Mouse (Mus musculus) kidney, embryonic 14.5 days (tissue): Measurements from ENCODE around the gene Ndufa13. TPM values are rescaled to one million over a fixed set of nuclear protein-coding genes. Genes with fewer than 3 reads are reported as not detected.

Experiments used
- ATAC-seq: fragments of 200-750 bp; cut with Nextera tagmentation; 2 replicates; pipeline ENCODE4 v1.8.0; 2017; ENCODE audit warnings: moderate number of reproducible peaks, mild to moderate bottlenecking, moderate TSS enrichment, moderate library complexity; ENCODE audit not compliant: low FRiP score, low TSS enrichment
- H3K27ac ChIP-seq: fragments of 300-500 bp; sonication (generic); 2 replicates; pipeline ENCODE4 v1.5.1; 2014; ENCODE audit warnings: low read depth, mild to moderate bottlenecking, low read length, moderate library complexity, mixed read lengths
- H3K27me3 ChIP-seq: fragments of 300-500 bp; sonication (generic); 2 replicates; pipeline ENCODE4 v1.6.1; 2014; ENCODE audit warnings: mild to moderate bottlenecking, low read length; ENCODE audit not compliant: control insufficient read depth, insufficient read depth
- H3K36me3 ChIP-seq: fragments of 300-500 bp; sonication (generic); 2 replicates; pipeline ENCODE4 v1.6.1; 2014; ENCODE audit warnings: low read length, mixed read lengths; ENCODE audit not compliant: control insufficient read depth, insufficient read depth
- H3K4me1 ChIP-seq: fragments of 300-500 bp; sonication (generic); 2 replicates; pipeline ENCODE4 v1.6.1; 2014; ENCODE audit warnings: low read length, mixed read lengths; ENCODE audit not compliant: control insufficient read depth, insufficient read depth
- H3K4me2 ChIP-seq: fragments of 300-500 bp; sonication (generic); replicated peaks from 2 replicates; pipeline ENCODE4 v1.6.1; 2014; ENCODE audit warnings: low read depth, mild to moderate bottlenecking, low read length
- H3K4me3 ChIP-seq: fragments of 300-500 bp; sonication (generic); 2 replicates; pipeline ENCODE4 v1.5.1; 2014; ENCODE audit warnings: mild to moderate bottlenecking, low read length
- H3K9ac ChIP-seq: fragments of 300-500 bp; sonication (generic); 2 replicates; pipeline ENCODE4 v1.6.1; 2014; ENCODE audit warnings: low read depth, mild to moderate bottlenecking, low read length, moderate library complexity
- H3K9me3 ChIP-seq: fragments of 300-500 bp; sonication (generic); 2 replicates; pipeline ENCODE4 v1.6.1; 2016; ENCODE audit warnings: low read length; ENCODE audit not compliant: control insufficient read depth
- WGBS: fragments of 180-500 bp; shearing (Covaris S2); extraction: QIAGEN DNeasy Blood & Tissue Kit; methylation state at CpG from one replicate; pipeline ENCODE4 v1.1.7; 2014; 5-methylcytosine and 5-hydroxymethylcytosine counted together
- polyA plus RNA-seq: library from polyadenylated mRNA; unstranded; fragments of >200 nt; fragmentation: Nextera tagmentation; extraction: Ambion mirVana; gene quantifications from 2 replicates; pipeline ENCODE4 v1.2.1, GENCODE M21; 2014

The Ndufa13 gene
- polyA plus RNA-seq, 1 experiment from 2014 or later = 192 TPM

DNA sequence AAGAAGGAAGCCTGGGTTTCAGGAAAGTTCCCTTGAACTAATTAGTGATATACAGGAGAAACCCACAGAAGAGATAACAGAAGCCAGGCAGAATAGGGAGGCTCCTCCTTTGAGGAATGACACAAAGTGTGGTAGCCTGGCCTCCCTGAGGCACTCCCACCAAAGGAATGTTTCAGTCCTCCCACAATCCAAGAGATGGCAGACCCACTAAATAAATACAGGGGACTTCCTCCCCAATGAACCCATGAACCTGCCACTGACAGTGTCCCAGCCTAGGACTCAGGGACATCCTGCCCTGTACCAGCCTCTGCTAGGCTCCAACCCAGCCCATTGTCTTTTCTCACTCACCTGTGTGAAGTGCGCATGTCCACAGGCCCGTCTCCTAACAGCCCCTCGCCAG lies 33.1 kb upstream of the Ndufa13 start:
- Histone ChIP-seq H3K9ac (no peak overlapping the region), H3K4me3 (no peak overlapping the region), H3K9me3 (no peaks in the 10 kb centered on the region), H3K36me3 (peaks cover 26% of the 10 kb centered on the region; the same call in 1 of the 2 replicates), H3K4me2 (no peak overlapping the region), H3K4me1 (peaks cover 27% of the 10 kb centered on the region), H3K27me3 (no peaks in the 10 kb centered on the region), H3K27ac (no peak overlapping the region)
- ATAC-seq = no peak
- 86% methylated on average over 3 of the region's 3 CpGs for WGBS

DNA sequence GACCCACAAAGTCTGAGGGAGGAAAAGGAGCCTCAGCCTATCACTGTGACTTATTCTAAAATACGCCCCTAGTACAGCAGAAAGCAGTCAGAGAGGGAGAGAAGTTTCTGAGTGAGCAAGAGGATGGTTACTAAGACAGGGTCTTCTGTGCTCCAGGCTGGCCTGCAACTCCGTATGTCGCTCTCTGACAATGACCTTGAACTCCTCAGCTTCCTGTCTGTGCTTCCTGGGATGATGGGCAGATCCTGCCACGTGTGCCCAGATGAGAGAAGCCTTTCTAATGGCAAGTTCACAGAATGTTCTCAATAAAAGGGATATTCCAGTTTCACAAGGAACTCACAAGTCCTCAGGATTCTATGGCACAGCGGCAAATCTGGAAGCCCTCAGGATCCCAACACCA lies 32.2 kb upstream of the Ndufa13 start:
- Histone ChIP-seq H3K27ac (no peak overlapping the region), H3K9me3 (no peaks in the 10 kb centered on the region), H3K4me2 (no peak overlapping the region), H3K4me1 (peaks cover 19% of the 10 kb centered on the region), H3K9ac (no peak overlapping the region), H3K4me3 (no peak overlapping the region), H3K36me3 (peaks cover 26% of the 10 kb centered on the region; the same call in 1 of the 2 replicates), H3K27me3 (no peaks in the 10 kb centered on the region)
- 82% methylated on average over 5 of the region's 5 CpGs for WGBS
- no peak for ATAC-seq

DNA sequence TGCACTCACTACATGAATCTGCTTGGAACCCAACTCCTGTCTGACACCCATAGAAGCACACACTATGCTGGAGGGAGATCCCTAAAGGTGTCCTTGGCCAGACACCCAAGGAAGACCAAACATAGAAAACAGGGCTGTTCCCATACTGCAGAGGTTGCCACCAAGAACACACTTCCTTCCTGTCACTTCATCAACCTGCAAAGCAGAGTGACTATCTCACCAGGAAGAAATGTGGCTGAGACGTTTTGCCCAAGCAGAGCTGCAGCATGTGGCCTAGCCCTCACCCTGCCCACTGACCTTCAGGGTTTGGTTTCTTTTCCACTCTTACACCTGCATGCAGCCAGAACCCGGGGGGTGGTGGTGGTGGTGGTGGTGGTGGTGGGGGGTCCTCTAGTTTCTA lies 31.5 kb upstream of the Ndufa13 start:
- peaks cover 18% of the 10 kb centered on the region for H3K4me1 ChIP-seq
- H3K27ac ChIP-seq = no peak overlapping the region
- no peak for ATAC-seq
- H3K9ac ChIP-seq = no peak overlapping the region
- H3K4me2 ChIP-seq = no peak overlapping the region
- H3K9me3 ChIP-seq = no peaks in the 10 kb centered on the region
- peaks cover 26% of the 10 kb centered on the region; the same call in 1 of the 2 replicates for H3K36me3 ChIP-seq
- WGBS = 80% methylated on average over 2 of the region's 2 CpGs
- no peaks in the 10 kb centered on the region for H3K27me3 ChIP-seq
- no peak overlapping the region for H3K4me3 ChIP-seq

DNA sequence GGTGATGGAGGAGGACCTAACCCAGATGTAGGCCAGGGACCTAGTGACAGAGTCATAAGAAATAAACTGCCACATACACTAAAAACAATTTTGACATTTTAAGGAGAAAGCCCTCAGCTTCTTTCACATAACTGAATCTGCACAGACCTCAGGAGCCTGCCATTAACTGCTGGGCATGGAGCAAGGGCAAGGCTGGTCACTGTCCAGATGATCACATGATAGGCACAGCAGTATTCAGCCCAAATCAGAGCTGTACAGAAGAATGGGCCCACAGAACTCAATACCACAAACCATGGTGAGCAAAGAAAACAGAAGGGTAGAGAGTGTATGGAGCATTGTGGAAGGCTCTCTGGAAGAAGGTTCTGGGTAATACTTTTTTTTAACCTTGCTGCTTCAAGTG lies 24.5 kb upstream of the Ndufa13 start:
- peaks cover 10% of the 10 kb centered on the region; the same call in 1 of the 2 replicates for H3K36me3 ChIP-seq
- H3K4me3 ChIP-seq = no peak overlapping the region
- no peaks in the 10 kb centered on the region for H3K27me3 ChIP-seq
- no peak overlapping the region for H3K9ac ChIP-seq
- H3K4me1 ChIP-seq = no peaks in the 10 kb centered on the region
- no peak overlapping the region for H3K4me2 ChIP-seq
- no peak for ATAC-seq
- H3K27ac ChIP-seq = no peak overlapping the region
- H3K9me3 ChIP-seq = no peaks in the 10 kb centered on the region

DNA sequence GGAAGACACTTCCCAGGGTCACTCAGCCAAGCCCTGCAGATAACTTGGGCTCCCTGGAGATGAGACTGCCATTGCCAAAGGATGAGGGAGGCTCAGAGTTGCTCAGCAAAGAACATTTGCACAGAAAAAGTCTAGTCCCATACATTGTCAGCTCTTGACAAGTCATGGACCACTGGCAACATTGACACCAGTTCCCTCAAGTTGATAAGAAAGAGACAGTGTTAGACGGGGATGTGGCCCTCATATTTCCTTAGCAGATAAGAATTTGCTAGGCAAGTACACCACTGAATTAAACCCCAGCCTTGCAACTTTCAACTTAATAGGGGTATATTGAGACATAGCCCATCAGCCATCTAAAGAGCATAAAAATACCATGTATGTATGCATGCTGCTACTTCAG lies 21.6 kb upstream of the Ndufa13 start:
- no peak overlapping the region for H3K27ac ChIP-seq
- H3K36me3 ChIP-seq = peaks cover 10% of the 10 kb centered on the region; the same call in 1 of the 2 replicates
- no peak overlapping the region for H3K4me3 ChIP-seq
- H3K4me2 ChIP-seq = no peak overlapping the region
- WGBS = 82% methylated on average over 1 of the region's 1 CpGs
- peaks cover 12% of the 10 kb centered on the region; the same call in 1 of the 2 replicates for H3K4me1 ChIP-seq
- no peak overlapping the region for H3K9ac ChIP-seq
- no peaks in the 10 kb centered on the region for H3K27me3 ChIP-seq
- ATAC-seq = no peak
- no peaks in the 10 kb centered on the region for H3K9me3 ChIP-seq

DNA sequence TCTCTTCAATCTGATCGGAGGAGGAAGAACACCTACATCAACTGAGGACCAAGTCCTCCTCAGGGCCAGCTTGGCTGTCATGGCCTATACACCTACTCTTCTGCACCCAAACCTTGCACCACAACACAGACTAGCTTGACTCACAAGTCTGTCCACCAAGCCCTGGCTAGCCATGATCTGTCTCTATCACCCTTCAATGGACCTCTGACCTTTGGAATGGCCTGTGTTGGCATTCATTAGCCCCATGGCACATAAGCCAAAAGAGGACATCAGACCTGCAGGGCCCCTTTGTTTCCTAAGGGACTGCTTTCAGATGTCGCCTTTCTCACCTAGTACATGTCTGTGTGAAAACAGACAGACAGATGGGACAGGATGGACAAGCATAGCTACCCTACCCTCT lies 18.8 kb upstream of the Ndufa13 start:
- no peaks in the 10 kb centered on the region for H3K27me3 ChIP-seq
- H3K4me2 ChIP-seq = no peak overlapping the region
- H3K9ac ChIP-seq = 0 out of 2 replicates have a peak overlapping the region, but pooled peaks have one; percentile 4
- 86% methylated on average over 2 of the region's 2 CpGs for WGBS
- no peak overlapping the region for H3K4me3 ChIP-seq
- H3K36me3 ChIP-seq = peaks cover 23% of the 10 kb centered on the region
- H3K4me1 ChIP-seq = peaks cover 12% of the 10 kb centered on the region; the same call in 1 of the 2 replicates
- no peaks in the 10 kb centered on the region for H3K9me3 ChIP-seq
- no peak for ATAC-seq
- peak overlapping the region; percentile 60; the same call in 1 of the 2 replicates for H3K27ac ChIP-seq

DNA sequence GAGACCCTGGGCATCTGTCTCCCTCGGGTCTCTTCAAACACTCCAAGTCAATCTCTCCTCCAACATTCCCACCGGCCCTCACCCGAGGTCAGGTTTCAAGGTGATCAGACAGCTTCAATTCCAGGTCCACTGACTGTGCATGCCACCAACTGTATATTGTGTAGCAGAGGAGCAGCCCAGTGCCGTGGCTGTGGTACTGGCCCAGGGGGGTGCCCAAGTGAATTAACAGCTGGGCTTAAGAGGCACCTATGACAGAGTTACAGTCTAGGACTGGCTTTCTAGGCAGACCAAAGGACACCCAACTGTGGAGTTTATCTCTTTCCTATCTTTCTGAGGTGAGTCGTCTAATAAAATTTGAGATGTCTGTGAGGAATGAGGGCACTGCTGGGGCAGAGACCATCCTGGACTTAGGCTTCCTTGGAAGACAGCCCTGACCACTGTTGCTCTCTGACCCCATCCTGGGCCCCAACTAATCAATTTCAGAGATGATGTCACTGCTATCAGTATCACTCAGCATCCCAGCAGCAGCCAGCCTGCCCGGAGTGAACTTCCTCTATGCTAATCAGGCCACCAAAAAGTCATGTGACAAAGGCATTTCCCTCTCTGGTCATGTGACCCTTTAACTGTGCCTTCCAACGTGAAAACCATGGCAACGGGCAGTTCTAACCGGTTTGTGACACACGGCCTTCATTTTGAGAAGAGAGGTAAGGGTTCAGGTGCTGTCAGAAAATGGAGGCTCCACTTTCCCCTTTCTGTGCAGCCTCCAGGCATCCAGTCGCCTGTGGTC lies 17.7 kb upstream of the Ndufa13 start:
- Histone ChIP-seq H3K36me3 (peaks cover 34% of the 10 kb centered on the region), H3K4me1 (peaks cover 12% of the 10 kb centered on the region; the same call in 1 of the 2 replicates), H3K27ac (peak overlapping the region; percentile 60; the same call in 1 of the 2 replicates), H3K4me3 (no peak overlapping the region), H3K27me3 (no peaks in the 10 kb centered on the region), H3K4me2 (0 out of 2 replicates have a peak overlapping the region, but pooled peaks have one; percentile 3), H3K9me3 (no peaks in the 10 kb centered on the region), H3K9ac (no peak overlapping the region; the same call in 1 of the 2 replicates)
- WGBS = 30% methylated on average over 11 of the region's 11 CpGs
- peak; percentile 39 for ATAC-seq

DNA sequence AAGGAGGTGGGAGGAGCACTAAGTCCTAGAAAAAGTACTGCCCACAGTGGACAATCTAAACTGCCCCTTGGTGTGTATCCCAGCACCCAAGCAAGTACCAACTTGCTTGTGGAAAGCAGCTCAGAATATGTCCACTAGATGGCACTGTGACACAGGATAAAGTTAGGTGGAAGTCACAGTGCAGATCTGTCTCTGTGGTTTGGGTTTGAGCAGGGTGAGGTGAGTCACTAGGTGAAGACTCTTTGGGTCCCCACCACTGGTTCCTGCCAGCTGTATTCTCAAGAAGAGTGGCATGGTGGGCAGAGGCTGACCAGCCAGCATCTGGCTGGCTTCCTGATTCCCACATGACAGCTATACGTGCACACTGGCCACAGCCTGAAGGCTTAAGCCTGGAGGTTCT lies 16.7 kb upstream of the Ndufa13 start:
- Histone ChIP-seq H3K36me3 (peaks cover 45% of the 10 kb centered on the region), H3K9ac (no peak overlapping the region), H3K9me3 (no peaks in the 10 kb centered on the region), H3K27ac (peak overlapping the region; percentile 47; the same call in 1 of the 2 replicates), H3K4me1 (peaks cover 12% of the 10 kb centered on the region; the same call in 1 of the 2 replicates), H3K4me2 (no peak overlapping the region), H3K27me3 (no peaks in the 10 kb centered on the region), H3K4me3 (no peak overlapping the region)
- WGBS = 64% methylated on average over 1 of the region's 1 CpGs
- peak; percentile 71 for ATAC-seq

DNA sequence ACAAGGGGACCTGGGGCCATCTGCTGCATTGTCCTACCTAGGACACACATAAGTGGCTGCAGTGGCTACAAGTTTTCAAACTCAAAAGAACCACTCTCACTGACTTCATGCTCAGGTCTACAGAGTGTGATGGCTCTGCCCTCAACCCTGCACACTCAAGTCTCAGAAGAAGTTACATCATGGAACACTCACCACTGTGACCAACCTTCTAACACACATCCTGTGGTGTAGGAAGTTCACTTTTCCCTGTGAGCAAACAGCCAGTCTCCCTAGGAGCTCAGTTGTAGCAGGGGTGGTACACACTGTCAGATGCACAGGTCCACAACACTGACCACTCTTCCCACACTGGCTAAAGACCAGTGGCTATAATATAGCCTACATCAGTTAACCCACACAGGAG lies 16.1 kb upstream of the Ndufa13 start:
- H3K4me2 ChIP-seq = no peak overlapping the region
- H3K27me3 ChIP-seq = no peaks in the 10 kb centered on the region
- peaks cover 47% of the 10 kb centered on the region for H3K36me3 ChIP-seq
- no peak overlapping the region for H3K4me3 ChIP-seq
- H3K4me1 ChIP-seq = peaks cover 12% of the 10 kb centered on the region; the same call in 1 of the 2 replicates
- no peak for ATAC-seq
- H3K9me3 ChIP-seq = no peaks in the 10 kb centered on the region
- H3K9ac ChIP-seq = no peak overlapping the region
- H3K27ac ChIP-seq = no peak overlapping the region
